Mouse (Mus musculus): Measurements from ENCODE around the gene Tlr5. TPM values are rescaled to one million over a fixed set of nuclear protein-coding genes. Genes with fewer than 3 reads are reported as not detected.
A peak's percentile ranks its signal among the peaks of the same experiment; 100 is the strongest.

The Tlr5 gene
- polyA plus RNA-seq, 1 experiment from 2014 or later = 1.8 TPM

- peak overlapping the region; percentile 90 for H3K27ac ChIP-seq
- peaks cover 21% of the 10 kb centered on the region for H3K4me1 ChIP-seq
- peak; percentile 98 for DNase-seq (ENCODE audit: low spot score)
- H3K27me3 ChIP-seq (ENCODE audit: insufficient read depth, poor library complexity, severe bottlenecking) = peaks cover 17% of the 10 kb centered on the region; the same call in 1 of the 2 replicates
- peak overlapping the region; percentile 50 for H3K4me3 ChIP-seq
- WGBS = under 1% methylated on average over 13 of the region's 15 CpGs
- H3K36me3 ChIP-seq = no peaks in the 10 kb centered on the region
- H3K9me3 ChIP-seq = no peaks in the 10 kb centered on the region
Observed at GRCm38 (mm10) chr1:182982995-182983394, 28.4 kb downstream of the Tlr5 start.

DNA sequence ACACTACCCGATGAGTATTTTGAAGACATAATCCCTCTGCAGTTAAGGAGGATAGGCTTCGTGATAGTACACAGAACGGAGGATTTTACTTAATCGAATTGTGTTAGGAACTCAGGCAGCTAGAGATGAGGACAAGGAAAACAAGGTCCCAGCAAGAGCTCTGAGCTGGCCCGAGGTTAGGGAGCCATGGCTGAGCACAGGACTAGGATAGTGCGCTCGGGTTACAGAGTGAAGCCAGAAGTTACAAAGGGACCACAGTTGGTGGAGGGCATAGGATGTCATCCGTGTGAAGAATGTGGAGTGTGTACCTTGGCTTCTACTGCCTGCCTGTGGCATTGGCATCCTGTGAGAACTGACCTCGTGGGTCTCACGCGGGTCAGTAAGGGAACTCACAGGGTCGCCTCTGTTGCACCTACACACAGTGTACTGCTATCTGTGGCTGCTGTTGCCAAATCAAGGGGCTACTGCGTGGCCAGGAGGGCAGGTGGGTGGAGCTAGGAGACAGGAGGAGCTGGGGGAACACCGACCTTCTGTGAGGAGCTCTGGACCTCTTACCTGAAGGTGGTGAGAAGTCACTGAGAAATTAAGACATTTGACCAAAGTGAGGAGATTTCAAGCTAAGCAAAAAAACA is 29.0 kb downstream of the Tlr5 start:
- H3K36me3 ChIP-seq = no peaks in the 10 kb centered on the region
- peaks cover 17% of the 10 kb centered on the region; the same call in 1 of the 2 replicates for H3K27me3 ChIP-seq (ENCODE audit: insufficient read depth, poor library complexity, severe bottlenecking)
- H3K27ac ChIP-seq = peak overlapping the region; percentile 90
- H3K9me3 ChIP-seq = no peaks in the 10 kb centered on the region
- peaks cover 23% of the 10 kb centered on the region for H3K4me1 ChIP-seq
- DNase-seq (ENCODE audit: low spot score) = no peak
- H3K4me3 ChIP-seq = peak overlapping the region; percentile 50
- WGBS = 40% methylated on average over 14 of the region's 14 CpGs

- Histone ChIP-seq H3K4me1 (peaks cover 24% of the 10 kb centered on the region), H3K36me3 (no peaks in the 10 kb centered on the region), H3K27ac (no peak overlapping the region), H3K27me3 (ENCODE audit: insufficient read depth, poor library complexity, severe bottlenecking) (peaks cover 17% of the 10 kb centered on the region; the same call in 1 of the 2 replicates), H3K4me3 (no peak overlapping the region), H3K9me3 (no peaks in the 10 kb centered on the region)
- 45% methylated on average over 13 of the region's 13 CpGs for WGBS
- no peak for DNase-seq (ENCODE audit: low spot score)
Observed at GRCm38 (mm10) chr1:182986243-182986642, 31.7 kb downstream of the Tlr5 start.

DNA sequence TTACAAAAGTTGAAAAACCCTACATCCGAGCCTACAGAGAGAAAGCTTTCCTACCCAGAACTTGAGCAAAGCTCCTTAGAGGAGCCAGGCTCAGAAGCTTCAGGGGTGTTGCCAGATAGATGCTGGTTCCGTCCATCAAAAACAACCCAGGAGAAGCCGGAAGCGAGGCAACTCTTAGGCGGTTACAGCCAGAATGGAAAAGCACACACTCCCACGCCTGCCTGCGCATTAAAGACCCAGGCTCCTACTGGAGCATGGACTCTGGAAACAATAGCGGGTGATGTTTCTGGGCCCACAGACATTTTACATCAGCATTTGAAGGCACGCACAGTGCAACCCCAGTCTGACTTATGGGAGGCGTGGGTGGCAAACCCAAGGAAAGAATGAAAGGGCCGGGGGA is 32.2 kb downstream of the Tlr5 start:
- H3K36me3 ChIP-seq = no peaks in the 10 kb centered on the region
- peaks cover 12% of the 10 kb centered on the region; the same call in 1 of the 2 replicates for H3K27me3 ChIP-seq (ENCODE audit: insufficient read depth, poor library complexity, severe bottlenecking)
- H3K27ac ChIP-seq = no peak overlapping the region
- 84% methylated on average over 11 of the region's 11 CpGs for WGBS
- DNase-seq (ENCODE audit: low spot score) = no peak
- H3K4me1 ChIP-seq = peaks cover 24% of the 10 kb centered on the region
- no peaks in the 10 kb centered on the region for H3K9me3 ChIP-seq
- H3K4me3 ChIP-seq = no peak overlapping the region

- no peaks in the 10 kb centered on the region for H3K9me3 ChIP-seq
- H3K4me3 ChIP-seq = no peak overlapping the region
- WGBS = 84% methylated on average over 13 of the region's 13 CpGs
- H3K27ac ChIP-seq = no peak overlapping the region
- H3K36me3 ChIP-seq = no peaks in the 10 kb centered on the region
- H3K27me3 ChIP-seq (ENCODE audit: insufficient read depth, poor library complexity, severe bottlenecking) = 0 out of 2 replicates have a peak, but pooled peaks cover 5% of the 10 kb centered on the region
- H3K4me1 ChIP-seq = peaks cover 21% of the 10 kb centered on the region
- DNase-seq (ENCODE audit: low spot score) = no peak
Observed at GRCm38 (mm10) chr1:182987801-182988200, 33.2 kb downstream of the Tlr5 start.

DNA sequence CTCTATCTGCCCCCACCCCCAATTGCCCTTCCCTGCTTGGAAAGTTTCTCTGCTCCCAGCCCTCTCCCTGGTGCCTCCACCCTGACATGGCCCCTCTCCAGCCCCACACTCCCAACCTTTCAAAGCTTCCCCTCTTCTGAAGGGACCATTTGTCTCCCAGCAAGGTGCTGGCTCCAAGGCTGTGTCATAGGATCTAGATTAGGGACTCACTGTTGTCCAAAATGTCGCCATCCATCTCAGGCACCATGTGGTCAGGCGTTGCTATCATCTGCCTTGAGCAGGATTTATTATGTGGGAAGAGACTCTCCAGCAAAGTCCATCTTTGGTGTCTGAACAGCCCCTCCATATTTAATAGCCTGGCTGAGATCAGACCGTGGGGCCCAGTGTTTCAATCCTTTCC is 34.1 kb downstream of the Tlr5 start:
- Histone ChIP-seq H3K4me1 (peaks cover 14% of the 10 kb centered on the region; the same call in 1 of the 2 replicates), H3K9me3 (no peaks in the 10 kb centered on the region), H3K27ac (no peak overlapping the region), H3K27me3 (ENCODE audit: insufficient read depth, poor library complexity, severe bottlenecking) (0 out of 2 replicates have a peak, but pooled peaks cover 5% of the 10 kb centered on the region), H3K36me3 (no peaks in the 10 kb centered on the region), H3K4me3 (no peak overlapping the region)
- 64% methylated on average over 3 of the region's 3 CpGs for WGBS
- DNase-seq (ENCODE audit: low spot score) = no peak

DNA sequence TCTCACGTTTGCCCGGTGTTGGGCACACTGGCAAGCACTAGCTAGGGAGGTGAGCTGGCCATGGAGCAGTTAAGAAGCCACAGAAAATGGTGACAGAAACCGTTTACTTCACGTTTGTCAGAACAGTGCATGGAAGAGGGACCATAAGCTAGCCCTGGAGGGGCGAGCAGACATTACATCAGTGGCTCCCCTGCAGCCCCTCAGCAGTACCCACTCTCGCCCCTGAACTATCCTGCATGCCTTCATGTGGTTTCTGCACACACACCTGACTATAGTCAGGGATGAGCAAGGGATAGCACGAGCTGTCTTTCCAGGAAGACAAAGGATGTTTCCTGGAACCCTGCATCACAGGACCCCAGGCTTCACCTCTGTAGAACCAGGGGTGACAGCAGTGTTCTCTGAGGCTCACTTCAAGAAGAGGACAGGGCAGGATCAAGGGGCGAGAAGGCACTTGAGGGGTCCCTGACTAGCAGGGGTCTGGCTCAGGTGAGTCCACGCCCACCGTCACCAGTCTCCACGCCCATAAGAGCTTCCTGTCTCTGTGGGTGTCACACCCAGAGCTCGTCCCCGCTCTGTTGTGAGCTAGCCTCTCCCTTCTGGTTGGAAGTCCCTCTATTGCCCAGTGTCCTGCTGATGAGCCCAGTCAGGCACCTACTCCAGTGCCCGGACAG is 35.6 kb downstream of the Tlr5 start:
- H3K27me3 ChIP-seq (ENCODE audit: insufficient read depth, poor library complexity, severe bottlenecking) = no peaks in the 10 kb centered on the region
- peaks cover 7% of the 10 kb centered on the region; the same call in 1 of the 2 replicates for H3K4me1 ChIP-seq
- no peaks in the 10 kb centered on the region for H3K9me3 ChIP-seq
- H3K4me3 ChIP-seq = no peak overlapping the region
- H3K27ac ChIP-seq = no peak overlapping the region
- WGBS = 71% methylated on average over 14 of the region's 14 CpGs
- DNase-seq (ENCODE audit: low spot score) = no peak
- no peaks in the 10 kb centered on the region for H3K36me3 ChIP-seq

- H3K27me3 ChIP-seq (ENCODE audit: insufficient read depth, poor library complexity, severe bottlenecking) = no peaks in the 10 kb centered on the region
- WGBS = 11% methylated on average over 7 of the region's 7 CpGs
- no peak for DNase-seq (ENCODE audit: low spot score)
- no peak overlapping the region for H3K4me3 ChIP-seq
- H3K4me1 ChIP-seq = peaks cover 7% of the 10 kb centered on the region; the same call in 1 of the 2 replicates
- no peaks in the 10 kb centered on the region for H3K36me3 ChIP-seq
- no peak overlapping the region for H3K27ac ChIP-seq
- H3K9me3 ChIP-seq = no peaks in the 10 kb centered on the region
Observed at GRCm38 (mm10) chr1:182991002-182991778, 36.6 kb downstream of the Tlr5 start.

Other genes starting within 250 kb of the Tlr5 start
- 0.08 TPM in 1 of 2 replicates, not detected in the other for gene Ccdc185, start 205.6 kb upstream of the Tlr5 start, polyA plus RNA-seq (2016; fragmentation: Nextera tagmentation; extraction: Ambion mirVana)
- 6.5 and 9.4 TPM in 2 replicates for gene Susd4, start 190.9 kb upstream of the Tlr5 start, polyA plus RNA-seq (2016; fragmentation: Nextera tagmentation; extraction: Ambion mirVana)

All from heart, embryonic 10.5 days (tissue).